Mouse (Mus musculus) left cerebral cortex, adult 8-10 months (tissue): ENCODE measurements around the gene Dazap1. TPM values are rescaled to one million over a fixed set of nuclear protein-coding genes. Genes with fewer than 3 reads are reported as not detected.

Experiments used
- DNase-seq, 2 experiments: peaks; one replicate each; pipeline ENCODE4 v3.0.0; 2022; ENCODE audit warnings: low spot score in 2 of 2
- total RNA-seq, 4 experiments: library from RNA; stranded (reverse); gene quantifications; 2 replicates each; pipeline ENCODE4 v1.2.4; 2022

Dazap1 gene
- total RNA-seq, 4 experiments from 2014 or later, result 76.4 to 90.1 (median 83.5) TPM

DNA sequence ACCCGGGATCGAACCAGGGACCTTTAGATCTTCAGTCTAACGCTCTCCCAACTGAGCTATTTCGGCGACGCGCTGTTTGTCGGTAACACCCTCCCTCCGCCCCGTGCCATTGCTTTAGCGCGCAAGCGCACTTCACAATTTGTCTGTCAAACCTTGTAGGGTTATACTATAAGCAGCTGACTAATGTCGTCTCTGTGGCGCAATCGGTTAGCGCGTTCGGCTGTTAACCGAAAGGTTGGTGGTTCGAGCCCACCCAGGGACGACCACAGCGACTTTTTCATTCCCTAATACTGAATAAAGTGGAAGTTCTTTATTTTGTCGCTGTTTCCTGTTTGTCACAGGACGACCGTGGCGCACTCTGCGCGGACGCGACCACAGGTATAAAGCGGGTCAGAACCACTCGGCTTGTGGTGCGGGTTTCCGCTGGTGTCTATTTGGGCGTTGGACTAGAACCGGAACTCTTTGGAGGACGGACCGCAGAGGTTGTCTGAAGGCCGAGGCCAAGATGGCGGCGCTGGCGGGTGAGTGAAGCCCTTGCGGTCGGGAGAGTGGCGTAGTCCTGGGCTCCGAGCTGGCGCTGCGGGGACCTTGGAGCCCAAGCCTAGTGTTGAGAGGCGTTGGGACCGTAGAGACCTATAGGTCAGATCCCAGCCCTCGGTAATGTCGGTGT is 12.2 kb upstream of the Dazap1 start, which contains the start of gene Ndufs7:
Gene Ndufs7, plus strand, starts transcription at position 151 of the 670 bp plus-strand sequence.
- DNase-seq, result peak; percentile 90 to 99

DNA sequence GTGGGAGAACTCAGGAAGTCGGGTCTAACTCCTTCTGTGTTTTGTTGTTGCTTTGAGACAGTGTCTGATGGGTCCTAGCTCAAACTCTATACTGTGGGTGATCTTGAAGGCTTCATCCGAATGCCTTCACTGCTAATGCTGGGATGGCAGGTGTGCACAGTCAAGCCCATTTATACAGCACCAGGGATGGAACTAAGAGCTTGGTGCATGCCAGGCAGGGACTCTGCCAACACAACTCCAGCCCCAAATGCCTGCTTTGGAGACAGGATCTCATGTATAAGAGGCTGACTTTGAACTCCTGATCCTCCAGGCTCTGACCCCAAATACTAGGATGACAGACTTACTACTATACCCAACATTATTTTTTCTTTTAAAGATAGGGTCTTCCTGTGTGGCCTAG is 11.2 kb upstream of the Dazap1 start:
- DNase-seq, result no peak

DNA sequence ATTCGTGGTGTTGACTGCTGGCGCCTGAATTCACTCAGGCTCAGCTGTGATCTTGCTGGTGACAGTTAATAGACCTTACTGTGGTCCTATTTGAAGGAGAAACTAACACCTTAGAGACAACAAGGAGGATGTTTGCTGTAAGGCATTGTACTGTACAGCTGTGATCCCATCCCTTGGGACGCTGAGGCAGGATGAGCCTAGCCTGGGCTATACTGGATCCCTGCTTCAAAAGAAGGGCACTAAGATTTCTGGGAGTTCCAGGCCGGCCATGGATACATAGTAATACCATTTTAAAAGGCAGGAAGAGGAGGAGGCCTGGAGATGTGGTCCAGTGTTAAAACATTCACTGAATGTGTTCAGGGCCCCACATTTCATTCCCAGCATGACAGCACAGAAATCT is 10.7 kb upstream of the Dazap1 start:
- no peak for DNase-seq

DNA sequence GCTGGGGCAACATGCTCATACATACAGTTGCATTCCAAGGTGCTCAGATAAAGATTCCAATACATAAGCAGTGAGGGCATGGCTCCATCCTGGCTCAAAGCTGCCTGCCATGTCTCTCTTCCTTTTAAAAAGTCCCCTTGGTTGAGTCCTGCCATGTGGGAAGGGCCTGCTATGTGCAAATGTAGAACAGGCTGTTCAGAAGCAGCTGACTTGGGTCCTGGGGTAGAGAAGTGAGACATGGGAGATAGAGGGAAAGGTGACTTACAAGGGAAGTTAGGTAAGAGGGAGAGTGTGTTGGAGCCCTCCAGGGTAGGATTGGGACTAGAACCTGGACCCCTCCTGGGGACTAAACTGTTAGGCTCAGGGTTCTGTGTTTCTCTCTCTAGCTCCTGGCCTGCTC is 9.3 kb upstream of the Dazap1 start:
- no peak for DNase-seq

DNA sequence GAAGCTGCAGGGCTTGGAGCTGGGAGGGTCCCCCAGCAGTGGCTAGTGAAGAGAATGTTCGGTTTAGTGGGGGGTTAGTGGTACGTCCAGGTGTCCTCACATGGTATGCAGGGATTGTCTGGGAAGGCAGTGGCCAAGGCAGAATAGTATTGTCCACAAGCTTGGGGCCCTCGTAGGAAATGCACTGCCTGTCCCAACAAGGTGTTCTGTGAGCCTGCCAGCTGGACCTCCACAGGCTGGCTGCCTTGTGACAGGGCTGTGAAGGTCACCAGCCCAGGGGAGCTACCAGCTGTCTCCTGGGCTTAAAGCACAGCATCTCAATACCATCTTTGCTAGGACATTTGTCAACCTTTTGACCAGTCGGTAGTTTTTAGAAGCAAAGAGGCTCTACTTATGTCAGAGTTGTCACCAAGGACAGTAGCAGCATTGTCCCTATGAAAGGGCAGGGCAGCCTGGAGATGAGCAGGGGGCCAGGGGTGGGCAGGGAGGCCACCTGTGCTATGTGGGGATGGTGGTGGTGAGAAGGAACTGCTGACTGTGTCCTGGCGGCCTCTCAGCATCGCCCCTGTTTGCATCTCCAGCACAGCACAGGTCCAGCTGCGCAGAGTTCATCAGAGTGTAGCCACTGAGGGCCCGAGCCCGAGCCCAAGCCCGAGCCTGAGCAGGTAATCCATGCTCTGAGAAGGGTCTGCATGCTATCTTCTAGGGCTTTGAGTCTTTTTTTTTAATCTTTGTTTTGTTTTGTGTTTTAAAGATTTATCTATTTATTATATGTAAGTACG is 8.6 kb upstream of the Dazap1 start:
- DNase-seq, result no peak

DNA sequence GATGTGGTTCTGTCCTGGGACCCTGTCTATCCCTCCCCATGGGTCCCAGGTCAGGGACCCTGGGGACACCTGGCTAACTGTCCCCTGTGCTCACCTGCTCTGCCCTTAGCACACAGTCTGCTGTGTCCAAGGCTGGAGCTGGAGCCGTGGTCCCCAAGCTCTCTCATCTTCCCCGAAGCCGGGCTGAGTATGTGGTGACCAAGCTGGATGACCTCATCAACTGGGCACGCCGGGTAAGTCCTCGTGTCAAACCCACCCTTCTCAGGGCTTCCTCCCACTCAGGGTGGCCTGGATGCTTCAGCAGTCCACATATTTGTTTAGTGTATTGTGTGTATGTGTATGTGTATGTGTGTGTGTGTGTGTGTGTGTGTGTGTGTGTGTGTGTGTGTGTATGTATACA is 7.7 kb upstream of the Dazap1 start:
- no peak for DNase-seq

DNA sequence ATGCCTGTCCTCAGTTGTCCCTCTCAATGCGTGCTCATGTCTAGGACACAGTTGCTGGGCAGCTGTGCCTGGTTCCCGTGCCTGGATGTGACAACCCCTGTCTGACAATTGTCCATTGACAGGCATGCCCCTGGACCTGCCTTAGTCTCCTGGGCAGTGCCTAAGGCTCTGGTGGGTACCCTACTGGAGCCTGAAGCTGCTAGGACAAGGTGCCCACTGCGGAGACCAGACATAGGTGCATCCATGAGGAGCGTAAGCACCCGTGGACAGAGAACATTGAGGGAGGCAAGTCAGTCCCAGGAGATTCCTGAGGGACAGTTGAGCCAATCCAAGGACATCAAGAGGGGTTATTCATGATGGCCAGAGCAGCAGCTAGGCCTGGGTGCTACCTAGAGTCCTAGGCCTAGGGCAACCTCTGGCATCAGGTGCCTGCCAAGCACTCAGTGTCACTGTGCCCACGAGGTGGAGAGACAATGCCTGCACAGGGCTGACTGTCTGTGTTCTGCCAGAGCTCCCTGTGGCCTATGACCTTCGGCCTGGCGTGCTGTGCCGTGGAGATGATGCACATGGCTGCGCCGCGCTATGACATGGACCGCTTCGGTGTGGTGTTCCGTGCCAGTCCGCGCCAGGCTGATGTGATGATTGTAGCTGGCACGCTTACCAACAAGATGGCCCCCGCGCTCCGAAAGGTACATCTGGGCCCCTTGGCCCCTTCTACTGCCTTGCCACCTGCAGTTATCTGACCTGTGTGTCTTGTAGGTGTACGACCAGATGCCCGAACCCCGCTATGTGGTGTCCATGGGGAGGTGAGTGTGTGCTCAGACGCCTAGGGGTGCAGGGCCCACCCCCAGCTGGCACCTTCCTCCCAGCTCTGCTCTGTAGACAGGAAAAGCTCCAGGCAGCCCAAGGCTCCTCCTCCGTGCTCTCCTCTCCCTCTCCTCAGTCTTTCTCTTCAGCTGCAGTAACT is 6.7 kb upstream of the Dazap1 start:
- no peak for DNase-seq

DNA sequence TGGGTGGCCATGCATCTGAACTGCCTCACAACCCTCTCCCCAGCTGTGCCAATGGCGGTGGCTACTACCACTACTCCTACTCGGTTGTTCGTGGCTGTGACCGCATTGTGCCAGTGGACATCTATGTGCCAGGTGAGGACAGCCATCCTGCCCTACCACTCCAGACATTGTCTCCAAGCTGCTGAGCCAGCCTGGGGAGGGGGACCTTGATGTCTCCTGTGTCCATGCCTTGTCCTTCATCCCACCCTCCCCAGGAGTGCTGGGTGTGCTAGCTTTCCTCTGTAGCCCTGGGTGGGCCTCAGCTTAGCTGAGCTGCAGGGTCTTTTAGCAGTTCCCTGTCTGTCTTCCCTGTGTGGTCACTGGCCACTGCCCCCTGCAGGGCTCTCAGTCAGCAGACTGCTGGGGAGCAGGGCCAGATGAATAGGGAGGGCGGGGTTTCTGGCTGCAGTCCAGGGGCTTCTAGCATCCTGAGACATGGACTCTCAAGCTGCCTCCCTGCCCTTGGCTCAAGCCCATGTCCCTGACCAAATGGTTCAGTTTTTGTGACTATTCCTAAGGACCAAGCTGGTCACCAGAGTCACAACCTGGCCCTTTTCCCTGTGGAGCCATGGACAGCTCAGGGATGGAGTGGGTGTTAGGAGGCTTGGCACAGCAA is 5.3 kb upstream of the Dazap1 start:
- DNase-seq, result no peak

DNA sequence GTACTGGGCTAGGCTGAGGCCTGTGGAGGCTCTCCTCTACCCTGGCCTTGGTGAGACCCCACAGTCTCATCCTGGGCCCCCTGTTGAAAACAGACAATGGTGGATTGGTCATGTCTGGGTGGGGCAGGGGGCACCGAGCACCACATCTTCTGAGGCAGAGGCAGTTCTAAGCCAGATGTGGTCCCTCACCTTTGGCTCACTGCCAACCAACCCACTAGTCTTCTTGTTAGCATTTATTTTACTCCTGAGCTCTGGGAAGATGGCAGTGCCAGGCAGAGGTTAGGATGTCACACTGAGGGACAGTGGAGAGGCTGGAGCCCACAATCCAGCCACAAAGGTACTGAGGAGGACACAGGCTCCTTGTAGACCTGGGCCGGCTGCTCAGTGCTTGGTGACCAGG is 3.4 kb upstream of the Dazap1 start:
- no peak for DNase-seq

DNA sequence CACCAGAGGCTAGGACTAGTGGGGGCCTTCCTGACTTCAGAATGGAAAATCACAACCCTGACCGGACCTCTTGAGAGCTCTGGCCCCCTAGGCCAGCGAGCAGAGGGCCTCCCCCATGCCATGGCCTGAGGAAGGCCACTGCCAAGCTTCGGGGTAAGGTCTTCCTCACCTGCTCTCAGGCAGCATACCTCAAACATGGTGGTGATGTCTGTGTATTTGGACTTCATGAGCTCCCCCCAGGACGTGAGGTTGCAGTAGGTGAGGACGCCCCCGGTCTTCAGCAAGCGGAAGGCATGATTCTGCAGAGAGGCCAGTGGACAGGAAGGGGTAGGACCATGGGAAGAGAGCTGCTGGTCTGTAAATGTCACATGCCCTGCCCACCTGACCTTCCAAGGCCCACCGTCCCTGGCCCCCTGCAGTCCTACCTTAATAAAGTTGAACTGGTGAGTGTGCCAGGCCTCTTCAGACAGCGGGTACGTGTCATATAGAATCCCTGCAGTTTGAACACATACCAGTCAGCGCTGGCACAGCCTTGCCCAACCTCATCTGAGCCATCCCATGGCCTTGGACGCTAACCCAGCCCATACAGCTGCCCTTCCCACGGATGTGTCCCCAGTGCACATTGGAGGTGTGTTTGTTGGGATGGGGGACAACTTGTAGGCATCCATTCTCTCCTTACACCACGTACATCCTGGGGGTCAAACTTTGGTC is 2.4 kb upstream of the Dazap1 start:
- DNase-seq, result no peak

DNA sequence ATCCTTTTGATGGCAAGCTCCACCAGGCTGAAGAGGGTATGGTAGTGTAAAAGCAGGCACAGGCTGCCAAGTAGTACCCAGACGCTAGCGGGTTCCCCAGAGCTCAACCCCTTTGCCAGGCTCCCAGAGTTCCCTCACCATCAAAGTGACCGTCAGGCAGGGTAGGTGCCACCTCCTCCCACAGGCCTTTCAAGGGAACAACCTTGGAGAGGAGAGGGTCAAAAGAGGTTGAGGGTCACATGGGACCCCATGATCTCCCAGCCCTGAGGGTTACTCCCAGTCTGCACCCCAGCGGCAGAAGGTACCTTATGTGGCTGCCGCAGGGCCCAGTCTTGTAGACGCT is 1.9 kb upstream of the Dazap1 start:
- DNase-seq, result no peak

DNA sequence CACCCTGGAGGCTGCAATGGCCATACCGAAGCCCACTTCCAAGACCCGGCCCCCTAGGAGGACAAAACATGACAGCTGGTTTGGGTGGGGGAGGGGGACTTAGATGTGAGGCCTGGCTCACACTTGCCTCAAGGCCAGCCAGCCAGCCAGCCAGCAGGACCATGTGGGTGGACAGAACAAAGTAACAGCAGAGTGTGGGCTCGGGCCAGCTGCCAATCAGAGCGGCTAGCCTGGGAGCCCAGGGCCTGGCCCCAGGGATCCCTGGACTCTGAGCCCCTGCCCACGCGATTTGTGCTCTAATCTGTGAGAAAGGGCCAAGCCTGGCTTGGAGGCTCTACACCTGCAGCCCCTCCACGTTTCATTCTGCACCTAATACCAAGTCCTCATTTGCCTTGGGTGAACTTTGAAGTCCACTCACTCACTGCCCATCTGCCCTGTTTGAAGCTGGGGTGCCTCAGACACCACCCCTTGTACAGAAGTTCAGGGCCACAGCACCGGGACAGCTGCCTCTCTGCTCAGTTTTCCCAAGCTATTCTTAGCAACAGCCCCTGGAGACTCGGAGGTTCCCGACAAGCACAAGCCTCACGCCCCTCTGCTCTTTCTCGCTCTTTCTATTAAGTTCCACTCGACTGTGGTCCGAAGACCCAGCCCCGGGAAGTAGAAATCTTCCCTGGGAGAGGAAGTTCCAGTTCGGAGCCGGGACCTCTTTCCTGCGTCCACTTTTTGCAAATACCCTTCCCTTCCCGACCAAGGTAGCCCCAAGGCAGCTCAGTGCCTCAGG is 1.2 kb upstream of the Dazap1 start:
- DNase-seq, result peak; percentile 50 to 83

DNA sequence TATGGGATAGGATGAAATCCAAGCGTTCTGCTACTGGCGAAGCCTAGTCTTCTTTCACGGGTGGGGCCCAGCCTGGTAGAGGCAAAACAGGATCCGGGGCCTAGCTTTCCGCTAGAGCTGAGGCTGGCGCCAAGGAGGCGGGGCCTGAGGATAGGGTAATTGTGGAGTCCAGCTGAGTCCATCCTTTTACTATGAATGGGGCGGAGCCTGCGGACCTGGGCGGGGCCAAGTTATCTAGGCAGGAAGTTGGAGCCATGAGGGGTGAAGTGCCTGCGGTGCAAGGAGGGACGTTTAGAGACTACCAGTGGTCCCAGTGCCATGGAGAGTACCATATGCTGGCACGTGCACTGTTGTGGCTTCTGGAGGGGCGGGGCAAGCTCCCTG is 291 bp downstream of the Dazap1 start:
- peak; percentile 78 to 91 for DNase-seq

DNA sequence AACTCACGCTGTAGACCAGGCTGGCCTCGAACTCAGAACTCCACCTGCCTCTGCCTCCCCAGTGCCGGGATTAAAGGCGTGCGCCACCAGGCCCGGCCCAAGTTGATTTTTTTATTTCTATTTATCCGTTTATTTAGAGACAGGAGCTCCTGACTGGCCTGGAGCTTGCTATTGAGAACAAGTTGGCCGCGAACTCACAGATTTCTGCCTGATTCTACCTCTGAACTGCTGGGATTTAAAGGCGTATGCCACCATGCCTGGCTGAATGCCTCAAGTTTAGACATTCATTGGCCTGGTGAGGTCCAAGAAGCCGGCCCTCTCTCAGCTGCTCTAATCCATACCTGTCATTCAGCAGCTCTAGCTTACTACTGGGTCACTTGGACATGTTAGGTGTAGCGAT is 883 bp downstream of the Dazap1 start:
- no peak for DNase-seq

DNA sequence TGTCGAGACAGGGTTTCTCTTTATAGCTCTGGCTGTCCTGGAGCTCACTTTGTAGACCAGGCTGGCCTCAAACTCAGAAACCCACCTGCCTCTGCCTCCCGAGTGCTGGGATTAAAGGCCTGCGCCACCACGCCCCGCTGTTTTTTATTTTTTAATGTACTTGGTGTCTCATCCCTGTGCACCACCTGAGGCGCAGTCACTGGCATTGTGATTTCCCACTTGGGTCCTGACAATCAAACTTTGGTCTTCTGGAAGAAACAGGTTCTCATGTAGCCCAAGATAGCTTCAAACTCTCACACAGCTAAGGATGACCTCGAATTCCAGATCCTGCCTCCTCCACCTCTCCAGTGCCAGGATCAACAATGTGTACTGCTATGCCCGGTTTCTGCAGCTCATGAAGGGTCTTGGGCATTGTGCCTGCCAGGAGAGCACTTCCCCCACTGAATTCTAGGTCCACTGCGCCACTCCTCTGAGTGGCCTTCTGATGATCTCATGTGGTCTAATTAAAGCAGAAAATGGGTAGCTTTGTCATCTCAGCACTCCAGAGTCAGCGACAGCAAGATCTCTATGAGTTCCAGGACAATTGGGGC is 1.6 kb downstream of the Dazap1 start:
- no peak for DNase-seq

DNA sequence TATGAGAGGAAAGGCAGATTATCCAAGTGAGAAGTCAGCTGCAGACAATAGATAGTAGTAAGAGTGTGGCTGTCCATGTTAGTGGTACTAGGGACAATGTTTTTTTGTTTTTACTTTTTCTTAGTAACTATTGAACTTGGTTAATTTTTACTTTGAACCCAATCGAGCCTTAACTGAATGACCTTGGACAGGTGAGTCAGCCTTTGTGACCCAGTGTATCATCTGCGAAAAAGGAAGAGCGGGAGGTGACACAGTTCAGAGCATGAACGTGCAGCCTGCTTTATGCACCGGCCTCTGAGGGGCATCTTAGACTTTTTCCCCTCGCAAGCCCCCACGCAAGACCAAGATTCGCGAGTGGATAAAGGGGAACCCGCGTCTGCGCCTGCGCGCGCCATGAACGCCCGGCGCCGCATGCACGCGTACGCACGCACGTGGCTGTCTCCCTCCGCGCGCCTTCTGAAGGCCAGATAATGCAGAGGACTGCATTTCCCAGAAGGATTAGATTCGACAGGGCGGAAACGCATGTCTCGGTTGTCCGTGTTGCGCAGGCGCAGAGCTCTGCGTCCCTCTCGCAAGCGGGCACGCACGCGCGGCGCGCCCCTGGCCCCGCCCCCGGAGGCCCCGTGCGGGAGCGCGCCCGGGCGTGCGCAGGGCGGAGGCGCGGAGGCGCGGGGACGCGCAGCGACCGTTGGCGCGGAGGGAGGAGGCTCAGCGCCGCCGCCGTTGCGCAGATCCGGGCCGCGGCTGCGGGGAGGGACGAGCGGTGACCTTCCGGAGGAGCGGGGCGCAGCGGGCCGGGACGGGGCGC is 3.3 kb downstream of the Dazap1 start:
- peak; percentile 92 to 99 for DNase-seq

DNA sequence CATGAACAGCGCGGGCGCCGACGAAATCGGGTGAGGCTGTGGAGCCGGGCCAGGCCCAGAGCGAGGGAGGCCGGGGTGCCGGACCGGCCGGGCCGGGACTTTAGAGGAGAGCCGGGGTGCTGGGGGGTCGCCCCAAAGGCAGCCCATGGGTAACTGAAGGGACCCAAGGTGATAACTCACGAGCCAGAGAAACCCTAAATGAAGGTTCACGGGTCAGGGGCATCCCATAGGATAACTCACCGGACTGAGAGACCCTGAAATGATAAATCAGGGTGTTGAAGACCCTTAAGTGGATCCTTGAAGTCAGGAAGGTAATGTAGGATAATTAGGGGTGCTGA is 3.8 kb downstream of the Dazap1 start:
- no peak for DNase-seq

DNA sequence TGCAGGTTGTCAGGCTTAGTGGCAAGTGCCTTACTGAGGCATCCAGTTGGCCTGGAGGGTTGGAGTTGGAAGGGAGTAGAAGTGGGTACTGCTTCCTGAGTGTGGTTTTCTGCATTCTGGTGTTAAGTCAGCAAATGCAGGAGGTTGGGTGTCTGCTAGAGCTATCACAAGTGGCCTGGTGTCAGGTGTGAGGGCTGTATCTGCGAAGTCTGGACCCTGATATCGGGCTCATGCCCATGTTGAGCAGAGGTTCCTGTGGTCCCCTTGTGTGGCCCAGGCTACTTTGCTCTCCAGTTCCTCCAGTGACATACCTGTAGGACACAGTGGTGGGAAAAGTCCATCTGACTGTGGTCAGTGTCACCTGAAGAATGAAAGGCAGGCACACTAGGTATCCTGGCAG is 8.8 kb downstream of the Dazap1 start:
- DNase-seq, result no peak

DNA sequence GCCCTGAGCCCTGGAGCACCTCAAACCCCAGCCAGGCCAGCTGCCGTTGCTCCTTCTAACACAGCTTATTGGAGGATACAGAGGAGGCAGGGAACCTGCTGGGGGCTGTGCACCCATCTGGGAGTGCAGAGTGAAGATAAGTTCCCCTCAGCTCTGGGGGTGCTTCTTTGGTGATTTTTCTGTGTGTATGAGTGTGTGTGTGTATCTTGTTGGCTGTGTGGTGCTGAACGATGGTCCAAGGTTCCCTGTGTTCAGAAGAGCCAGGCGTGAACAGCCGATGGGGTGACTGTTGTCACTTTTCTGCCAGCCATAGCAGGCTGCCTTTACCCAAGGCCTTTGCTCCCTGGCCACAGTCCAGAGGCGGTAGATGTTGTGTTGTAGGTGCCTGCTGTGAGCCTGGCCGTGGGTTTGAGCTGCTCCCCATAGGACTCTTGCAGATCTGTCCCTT is 9.5 kb downstream of the Dazap1 start:
- DNase-seq, result no peak
